Mouse (Mus musculus): ENCODE data around the gene Moap1.

The Moap1 gene

GRCm38 (mm10) chr12:102719552-102720315 is 23.7 kb downstream of the Moap1 start:
- no peak for TF ChIP-seq NANOG (IDR thresholded peaks at IDR 0.05; ENCODE audit: borderline replicate concordance, low read length)
- peak; percentile 65 for TF ChIP-seq CTCF (conservative IDR thresholded peaks at IDR 0.05; ENCODE audit: low read length)

DNA sequence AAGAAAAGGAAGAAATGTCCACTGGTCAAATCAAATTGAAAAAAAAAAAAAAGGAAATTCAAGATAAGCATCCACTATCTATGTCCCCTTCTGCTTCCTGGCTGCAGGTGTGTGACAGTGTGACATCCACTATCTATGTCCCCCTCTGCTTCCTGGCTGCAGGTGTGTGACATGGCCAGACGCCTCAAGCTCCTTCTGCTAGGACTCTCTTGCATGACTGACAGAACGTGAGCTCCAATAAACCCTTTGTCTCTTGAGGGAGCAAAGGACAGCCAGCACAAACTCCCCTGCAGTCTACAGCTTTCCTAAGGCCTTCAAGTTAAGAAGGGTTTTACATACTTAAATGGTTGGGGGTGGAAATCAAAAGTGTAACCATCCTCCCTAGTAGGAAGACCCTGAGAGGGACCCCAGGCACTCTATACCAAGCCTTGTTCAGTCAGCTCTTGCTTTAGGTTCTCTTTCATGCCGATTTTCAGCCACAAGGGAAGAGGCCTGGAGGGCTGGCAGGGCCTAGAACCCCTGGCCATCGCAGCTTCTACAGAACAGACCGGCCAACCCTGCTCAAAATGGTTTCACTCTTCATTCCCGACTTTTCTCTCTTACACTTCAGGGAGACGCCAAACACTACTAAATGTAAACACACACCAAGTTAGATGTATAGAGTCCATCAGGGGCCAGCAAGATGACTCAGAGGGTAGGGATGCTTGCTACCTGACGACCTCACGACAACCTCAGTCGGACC is 28.6 kb downstream of the Moap1 start:
- TF ChIP-seq NANOG (IDR thresholded peaks at IDR 0.05; ENCODE audit: borderline replicate concordance, low read length) (no peak), CTCF (conservative IDR thresholded peaks at IDR 0.05; ENCODE audit: low read length) (no peak), POU5F1 (IDR thresholded peaks at IDR 0.05; ENCODE audit: borderline replicate concordance, low read length) (no peak)
- Histone ChIP-seq H3K9me3 (ENCODE audit: low read length) (no peaks in the 10 kb centered on the region), H3K36me3 (ENCODE audit: insufficient read depth, low read length) (no peaks in the 10 kb centered on the region), H3K4me1 (replicated peaks; ENCODE audit: low read depth, low read length) (peaks cover 96% of the 10 kb centered on the region), H3K4me3 (replicated peaks; ENCODE audit: low read length) (peak overlapping the region; percentile 26; the same call in 1 of the 2 replicates), H3K27me3 (ENCODE audit: insufficient read depth, low read length) (no peaks in the 10 kb centered on the region)

More at GRCm38 (mm10) chr12:102719552-102720315, 23.7 kb downstream of the Moap1 start:
- Histone ChIP-seq H3K4me1 (replicated peaks; ENCODE audit: low read depth, low read length) (peaks cover 95% of the 10 kb centered on the region), H3K4me3 (replicated peaks; ENCODE audit: low read length) (peak overlapping the region; percentile 57), H3K9me3 (ENCODE audit: low read length) (no peaks in the 10 kb centered on the region), H3K27me3 (ENCODE audit: insufficient read depth, low read length) (no peaks in the 10 kb centered on the region), H3K36me3 (ENCODE audit: insufficient read depth, low read length) (no peaks in the 10 kb centered on the region)

- no peaks in the 10 kb centered on the region for H3K9me3 ChIP-seq (ENCODE audit: low read length)
- H3K4me3 ChIP-seq (replicated peaks; ENCODE audit: low read length) = peak overlapping the region; percentile 54
- H3K36me3 ChIP-seq (ENCODE audit: insufficient read depth, low read length) = no peaks in the 10 kb centered on the region
- no peaks in the 10 kb centered on the region for H3K27me3 ChIP-seq (ENCODE audit: insufficient read depth, low read length)
- TF ChIP-seq NANOG (IDR thresholded peaks at IDR 0.05; ENCODE audit: borderline replicate concordance, low read length) (no peak), POU5F1 (IDR thresholded peaks at IDR 0.05; ENCODE audit: borderline replicate concordance, low read length) (no peak), CTCF (conservative IDR thresholded peaks at IDR 0.05; ENCODE audit: low read length) (no peak)
- peaks cover 97% of the 10 kb centered on the region for H3K4me1 ChIP-seq (replicated peaks; ENCODE audit: low read depth, low read length)
These were observed 29.3 kb downstream of the Moap1 start for GRCm38 (mm10) chr12:102714116-102714515.

- Histone ChIP-seq H3K9me3 (ENCODE audit: low read length) (no peaks in the 10 kb centered on the region), H3K36me3 (ENCODE audit: insufficient read depth, low read length) (no peaks in the 10 kb centered on the region), H3K4me3 (replicated peaks; ENCODE audit: low read length) (peak overlapping the region; percentile 54), H3K4me1 (replicated peaks; ENCODE audit: low read depth, low read length) (peaks cover 95% of the 10 kb centered on the region), H3K27me3 (ENCODE audit: insufficient read depth, low read length) (0 out of 2 replicates have a peak, but pooled peaks cover 1% of the 10 kb centered on the region)
- no peak for TF ChIP-seq NANOG (IDR thresholded peaks at IDR 0.05; ENCODE audit: borderline replicate concordance, low read length)
- no peak for TF ChIP-seq CTCF (conservative IDR thresholded peaks at IDR 0.05; ENCODE audit: low read length)
- no peak for TF ChIP-seq POU5F1 (IDR thresholded peaks at IDR 0.05; ENCODE audit: borderline replicate concordance, low read length)
These were observed 30.2 kb downstream of the Moap1 start for GRCm38 (mm10) chr12:102713153-102713865.

DNA sequence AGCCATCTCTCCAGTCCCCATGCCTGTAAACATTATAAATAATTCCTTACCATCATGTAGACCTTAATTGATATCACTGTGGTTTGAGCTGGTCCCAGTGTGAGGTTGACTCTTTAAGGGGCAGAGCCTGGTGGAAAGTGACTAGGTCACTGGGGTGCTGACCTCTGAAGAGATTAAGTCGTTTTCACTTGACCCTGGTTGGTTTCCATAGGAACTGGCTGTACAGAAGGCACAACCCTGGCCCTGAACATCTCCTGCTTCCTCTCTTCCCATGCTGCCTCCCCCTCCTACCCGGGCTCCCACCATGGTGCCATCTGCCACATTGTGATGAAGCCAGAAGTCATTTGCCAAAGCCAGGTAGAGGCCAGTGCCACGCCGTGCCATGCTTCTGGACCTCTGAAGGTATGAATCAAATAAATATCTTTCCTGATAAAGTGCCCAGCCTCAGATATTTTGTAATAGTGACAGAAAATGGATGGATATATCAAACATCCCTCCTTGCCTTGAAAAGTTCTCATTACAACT is 32.5 kb downstream of the Moap1 start:
- H3K4me3 ChIP-seq (replicated peaks; ENCODE audit: low read length) = 0 out of 2 replicates have a peak overlapping the region, but pooled peaks have one; percentile 24
- H3K4me1 ChIP-seq (replicated peaks; ENCODE audit: low read depth, low read length) = peaks cover 95% of the 10 kb centered on the region
- H3K36me3 ChIP-seq (ENCODE audit: insufficient read depth, low read length) = no peaks in the 10 kb centered on the region
- H3K9me3 ChIP-seq (ENCODE audit: low read length) = no peaks in the 10 kb centered on the region
- H3K27me3 ChIP-seq (ENCODE audit: insufficient read depth, low read length) = peaks cover 6% of the 10 kb centered on the region; the same call in 1 of the 2 replicates
- TF ChIP-seq CTCF (conservative IDR thresholded peaks at IDR 0.05; ENCODE audit: low read length) (no peak), POU5F1 (IDR thresholded peaks at IDR 0.05; ENCODE audit: borderline replicate concordance, low read length) (no peak), NANOG (IDR thresholded peaks at IDR 0.05; ENCODE audit: borderline replicate concordance, low read length) (no peak)

GRCm38 (mm10) chr12:102709896-102710295 is 33.6 kb downstream of the Moap1 start:
- TF ChIP-seq CTCF (conservative IDR thresholded peaks at IDR 0.05; ENCODE audit: low read length) (no peak), NANOG (IDR thresholded peaks at IDR 0.05; ENCODE audit: borderline replicate concordance, low read length) (no peak), POU5F1 (IDR thresholded peaks at IDR 0.05; ENCODE audit: borderline replicate concordance, low read length) (no peak)
- H3K4me3 ChIP-seq (replicated peaks; ENCODE audit: low read length) = no peak overlapping the region
- H3K9me3 ChIP-seq (ENCODE audit: low read length) = no peaks in the 10 kb centered on the region
- peaks cover 6% of the 10 kb centered on the region; the same call in 1 of the 2 replicates for H3K27me3 ChIP-seq (ENCODE audit: insufficient read depth, low read length)
- H3K4me1 ChIP-seq (replicated peaks; ENCODE audit: low read depth, low read length) = peaks cover 94% of the 10 kb centered on the region
- no peaks in the 10 kb centered on the region for H3K36me3 ChIP-seq (ENCODE audit: insufficient read depth, low read length)

- peaks cover 9% of the 10 kb centered on the region; the same call in 1 of the 2 replicates for H3K27me3 ChIP-seq (ENCODE audit: insufficient read depth, low read length)
- peaks cover 87% of the 10 kb centered on the region for H3K4me1 ChIP-seq (replicated peaks; ENCODE audit: low read depth, low read length)
- H3K36me3 ChIP-seq (ENCODE audit: insufficient read depth, low read length) = no peaks in the 10 kb centered on the region
- H3K9me3 ChIP-seq (ENCODE audit: low read length) = no peaks in the 10 kb centered on the region
- H3K4me3 ChIP-seq (replicated peaks; ENCODE audit: low read length) = 0 out of 2 replicates have a peak overlapping the region, but pooled peaks have one; percentile 13
- TF ChIP-seq NANOG (IDR thresholded peaks at IDR 0.05; ENCODE audit: borderline replicate concordance, low read length) (no peak), POU5F1 (IDR thresholded peaks at IDR 0.05; ENCODE audit: borderline replicate concordance, low read length) (no peak), CTCF (conservative IDR thresholded peaks at IDR 0.05; ENCODE audit: low read length) (no peak)
These were observed 35.2 kb downstream of the Moap1 start for GRCm38 (mm10) chr12:102708220-102708619.
